Mouse (Mus musculus) left cerebral cortex, adult 8-10 months (tissue): ENCODE results near the gene Gm10282. TPM values are rescaled to one million over a fixed set of nuclear protein-coding genes. Genes with fewer than 3 reads are reported as not detected.

Experiments used
- DNase-seq, 2 experiments: peaks; one replicate each; pipeline ENCODE4 v3.0.0; 2022; ENCODE audit warnings: low spot score in 2 of 2
- total RNA-seq, 4 experiments: library from RNA; stranded (reverse); gene quantifications; 2 replicates each; pipeline ENCODE4 v1.2.4; 2022

Gm10282 gene
- total RNA-seq: 1 to 10 TPM; 5.1 to 8.2 (median 6.0) TPM

DNA sequence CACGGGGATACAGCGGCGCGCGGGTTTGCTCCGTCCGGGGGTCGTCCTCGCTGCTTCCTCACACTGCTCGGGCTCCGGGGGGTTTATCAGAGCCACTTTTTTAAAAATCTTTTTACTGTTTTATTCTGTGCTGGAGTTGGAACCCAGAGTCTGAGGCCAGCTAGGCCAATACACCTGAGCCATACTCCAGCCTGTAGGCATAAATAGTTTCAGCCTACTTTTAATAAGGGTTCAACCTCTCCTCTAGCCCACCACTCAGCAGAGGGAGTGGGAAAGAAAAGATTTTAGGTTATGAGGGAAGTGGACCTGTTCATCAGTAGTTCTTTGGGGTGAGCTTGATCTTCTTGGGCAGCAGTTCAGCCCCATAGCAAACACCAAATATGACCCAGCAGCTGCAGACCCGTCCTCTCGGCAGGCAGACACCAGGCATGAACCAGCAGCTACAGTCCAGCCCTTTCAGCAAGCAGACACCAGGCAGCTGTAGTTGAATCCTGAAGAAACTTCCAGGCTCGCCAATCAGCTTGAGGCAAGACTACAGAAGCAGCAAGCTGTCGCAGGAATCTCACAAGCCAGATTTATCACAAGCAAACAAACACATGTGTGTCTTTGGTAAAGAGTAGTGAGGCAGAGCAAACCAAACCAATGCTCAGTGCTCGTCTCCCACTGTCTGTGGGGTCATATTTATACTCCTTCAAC lies at the start of gene Gm10282:
TSS of gene Gm10282 (minus strand) at position 51 of the 696 bp plus-strand sequence.
- DNase-seq: no peak

DNA sequence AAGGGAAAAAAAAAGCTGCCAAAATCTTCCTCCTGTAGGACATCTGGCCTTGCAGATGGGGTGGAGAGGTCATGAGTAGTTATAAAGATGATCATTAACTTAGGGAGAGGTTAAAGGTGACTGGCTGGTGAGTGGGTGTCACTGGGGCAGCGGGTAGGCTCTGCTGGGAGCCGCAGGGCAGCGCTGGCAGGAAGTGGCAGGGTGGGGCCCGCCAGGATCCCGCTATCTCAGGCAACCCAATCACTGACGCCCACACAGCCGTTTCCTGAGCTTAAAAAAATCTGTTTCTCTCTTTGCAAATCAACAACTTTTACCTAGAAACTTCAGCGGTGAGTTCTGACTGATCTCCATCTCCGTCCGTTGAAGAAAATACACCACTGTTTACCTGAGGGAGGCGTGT lies 49.2 kb upstream of the Gm10282 start:
- peak in 1 of 2 experiments; percentile 33 for DNase-seq

DNA sequence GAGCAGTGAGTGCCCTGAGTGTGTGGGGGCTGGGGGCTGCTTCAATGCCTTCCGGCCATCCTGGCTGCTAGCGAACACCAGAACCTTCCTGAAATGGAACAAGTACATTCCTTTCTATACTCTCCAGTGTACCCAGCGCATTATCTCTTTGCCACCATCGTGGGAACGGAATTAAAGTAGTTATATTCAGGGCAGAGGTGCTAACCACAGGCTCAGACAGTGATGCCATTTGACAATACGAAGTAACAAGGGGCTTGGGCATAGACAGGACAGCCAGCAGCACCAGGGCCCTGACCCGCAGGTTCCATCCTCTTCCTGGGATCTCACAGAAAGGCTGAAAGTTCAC lies 48.6 kb upstream of the Gm10282 start:
- no peak for DNase-seq

DNA sequence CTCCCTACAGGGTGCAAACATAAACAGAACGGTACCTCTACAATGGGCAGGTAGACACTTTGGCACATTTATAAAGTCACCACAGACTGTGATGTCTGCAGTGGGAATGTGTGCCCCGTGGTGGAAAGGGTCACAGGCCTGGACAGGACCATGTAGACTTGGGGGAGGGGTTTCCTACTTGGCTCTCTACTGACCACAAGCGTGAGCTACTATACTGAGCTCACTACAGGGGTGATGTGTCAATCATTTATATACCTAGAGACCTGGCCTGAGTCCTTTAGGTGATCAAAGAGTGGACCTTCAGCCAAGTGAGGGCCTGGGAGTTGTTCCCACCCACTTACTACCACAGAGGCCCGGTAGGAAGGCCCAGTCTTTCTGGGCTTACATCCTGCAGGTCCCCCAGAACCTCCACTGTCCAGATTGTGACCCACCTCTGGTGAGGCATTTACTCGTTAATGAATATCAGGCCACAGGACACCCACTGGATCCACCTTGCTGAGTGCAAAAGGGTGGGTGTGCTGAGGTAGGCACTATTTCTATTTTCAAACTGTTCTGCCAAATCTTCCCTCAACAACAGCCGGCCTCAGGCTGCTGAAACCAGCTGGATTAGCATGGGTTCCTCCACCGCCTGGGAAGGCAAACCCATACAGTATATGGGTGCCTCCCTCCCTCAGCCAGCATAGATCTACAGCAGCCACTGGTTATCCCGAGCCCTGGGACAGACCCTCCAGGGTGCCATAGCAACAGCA lies 48.1 kb upstream of the Gm10282 start:
- no peak for DNase-seq

DNA sequence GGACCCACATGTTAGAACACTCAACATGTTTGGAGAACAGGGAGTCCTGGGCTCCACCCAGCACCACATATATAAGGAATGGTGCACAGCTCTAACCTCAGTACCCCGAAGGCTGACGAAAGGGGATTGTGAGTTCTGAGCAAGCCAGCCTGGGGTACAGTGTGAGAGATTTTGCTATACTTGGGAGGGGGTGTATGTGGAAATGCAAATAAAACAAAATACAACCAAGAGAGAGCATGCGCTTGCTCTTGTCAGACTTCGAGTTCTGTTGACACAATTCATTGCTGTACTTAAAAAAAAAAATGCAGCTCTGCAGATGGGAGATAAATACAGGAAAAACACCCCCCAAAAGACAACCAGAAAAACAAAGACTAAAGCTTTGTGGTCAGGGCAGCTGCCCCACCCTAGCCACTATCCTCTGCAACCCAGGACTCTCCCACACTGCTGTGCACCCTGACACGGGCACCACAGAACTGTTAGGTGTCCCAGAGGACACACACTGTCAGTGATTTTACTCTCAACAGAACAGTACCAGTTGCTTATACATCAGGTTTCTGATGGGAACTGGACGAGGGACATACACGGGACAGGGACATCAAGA lies 46.4 kb upstream of the Gm10282 start:
- DNase-seq: no peak

DNA sequence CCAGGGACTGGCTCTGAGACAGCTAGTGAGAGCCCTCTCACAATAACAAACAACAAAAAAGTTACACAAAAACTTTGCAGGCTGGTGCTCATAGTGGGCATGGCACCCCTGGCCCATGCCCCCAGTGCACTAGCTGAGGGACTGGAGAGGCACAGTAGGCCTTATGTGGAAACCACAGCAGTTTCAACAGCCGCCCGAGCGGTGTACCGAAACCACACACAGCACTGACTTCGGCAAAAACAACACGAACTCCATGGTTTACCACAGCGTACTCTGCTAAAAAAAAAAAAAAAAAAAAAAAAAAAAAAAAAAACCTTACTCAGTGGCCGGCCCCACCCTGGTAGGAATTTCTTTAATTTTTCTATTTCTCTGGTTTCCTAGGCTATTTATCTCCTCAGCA lies 45.7 kb upstream of the Gm10282 start:
- no peak for DNase-seq

DNA sequence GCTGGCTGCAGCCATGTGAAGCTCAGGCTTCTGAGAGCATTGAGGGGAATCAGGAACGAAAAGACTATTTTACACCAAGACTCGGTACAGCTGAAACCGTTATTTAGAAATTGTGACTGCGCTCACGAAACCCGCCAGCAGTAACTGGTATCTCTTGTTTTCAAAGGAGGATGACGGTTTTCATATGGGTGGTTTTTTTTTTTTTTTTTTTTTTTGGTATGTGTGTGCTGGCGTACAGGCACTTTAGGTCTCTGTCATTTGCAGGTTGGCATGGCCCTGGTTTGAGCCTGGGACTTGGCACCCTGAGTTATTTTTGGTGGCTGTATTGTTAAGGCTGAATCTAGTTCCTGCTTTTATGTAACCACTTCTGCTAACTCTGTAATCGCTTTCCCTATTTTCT lies 44.8 kb upstream of the Gm10282 start:
- DNase-seq: no peak

DNA sequence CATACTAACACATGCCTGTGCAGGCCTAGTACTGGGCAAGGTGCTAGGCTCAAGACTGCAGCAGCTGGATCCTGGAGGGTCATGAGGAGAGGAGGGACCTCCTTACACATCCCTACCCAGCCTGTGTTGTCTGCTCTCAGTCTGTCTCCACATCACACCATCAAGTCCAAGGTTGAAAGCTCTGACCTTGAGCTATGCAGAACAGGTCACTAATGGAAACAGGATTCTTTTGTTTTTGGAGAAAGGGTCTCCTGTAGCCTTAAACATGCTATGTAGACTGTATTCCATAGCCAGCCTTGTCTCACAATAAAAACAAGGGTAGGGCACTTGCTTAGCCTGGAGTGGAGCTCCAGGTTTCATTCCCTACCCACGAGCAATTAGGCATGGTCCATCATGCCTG lies 43.9 kb upstream of the Gm10282 start:
- DNase-seq: no peak

DNA sequence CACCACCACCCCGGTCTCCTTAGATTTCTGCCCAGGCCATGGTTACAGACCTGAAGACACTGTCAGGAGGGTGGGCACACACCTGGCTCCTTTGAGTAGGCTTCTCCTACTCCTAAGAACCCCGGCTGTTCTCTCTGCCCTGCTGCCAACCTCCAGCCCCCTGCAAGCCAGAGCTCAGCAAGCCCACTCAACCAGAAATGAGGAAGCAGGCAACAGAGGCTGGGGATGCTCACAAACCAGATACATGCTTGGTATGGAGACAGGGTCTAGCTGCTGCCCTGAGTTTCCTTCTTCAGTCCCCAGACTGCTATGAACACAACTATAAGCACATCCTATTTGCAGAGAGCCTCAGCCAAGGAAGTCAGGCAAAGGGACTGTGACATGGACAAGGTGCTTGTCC lies 43.1 kb upstream of the Gm10282 start:
- no peak for DNase-seq

DNA sequence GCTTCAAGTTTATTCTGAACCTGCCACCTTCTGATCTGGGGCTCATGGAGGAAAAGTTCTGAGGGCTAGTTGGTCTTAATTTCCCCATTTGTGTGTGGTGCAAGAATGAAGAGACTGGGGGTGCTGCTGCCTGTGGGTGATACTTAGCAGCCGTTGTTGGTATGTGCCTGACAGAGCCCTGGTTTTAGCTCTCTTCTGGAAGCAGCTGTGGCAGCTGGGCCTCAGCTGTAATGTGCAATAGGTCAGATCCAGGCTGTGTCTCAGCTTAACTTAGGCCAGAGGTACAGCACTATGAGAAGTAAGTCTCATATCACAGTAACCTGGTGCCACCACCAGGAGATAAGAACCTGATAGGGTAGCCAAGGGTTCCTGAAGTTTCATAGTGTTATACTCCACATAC lies 42.5 kb upstream of the Gm10282 start:
- DNase-seq: no peak

DNA sequence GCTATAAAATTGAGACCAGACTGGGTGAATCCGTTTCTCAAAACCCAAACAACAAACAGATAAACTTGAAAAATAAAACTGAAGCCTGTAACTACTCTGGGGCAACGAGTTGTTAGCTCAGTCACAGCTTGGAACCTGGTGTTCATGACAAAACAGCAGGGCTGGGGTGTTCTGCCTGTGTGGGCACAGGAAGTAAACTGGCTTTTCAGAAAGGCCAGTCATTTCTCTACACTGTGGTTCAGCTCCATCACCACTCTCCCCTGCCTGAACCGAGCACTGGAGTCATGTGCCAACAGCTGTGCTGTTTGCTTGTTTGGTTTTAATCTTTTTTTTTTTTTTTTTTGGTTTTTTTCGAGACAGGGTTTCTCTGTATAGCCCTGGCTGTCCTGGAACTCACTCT lies 38.7 kb upstream of the Gm10282 start:
- no peak for DNase-seq

DNA sequence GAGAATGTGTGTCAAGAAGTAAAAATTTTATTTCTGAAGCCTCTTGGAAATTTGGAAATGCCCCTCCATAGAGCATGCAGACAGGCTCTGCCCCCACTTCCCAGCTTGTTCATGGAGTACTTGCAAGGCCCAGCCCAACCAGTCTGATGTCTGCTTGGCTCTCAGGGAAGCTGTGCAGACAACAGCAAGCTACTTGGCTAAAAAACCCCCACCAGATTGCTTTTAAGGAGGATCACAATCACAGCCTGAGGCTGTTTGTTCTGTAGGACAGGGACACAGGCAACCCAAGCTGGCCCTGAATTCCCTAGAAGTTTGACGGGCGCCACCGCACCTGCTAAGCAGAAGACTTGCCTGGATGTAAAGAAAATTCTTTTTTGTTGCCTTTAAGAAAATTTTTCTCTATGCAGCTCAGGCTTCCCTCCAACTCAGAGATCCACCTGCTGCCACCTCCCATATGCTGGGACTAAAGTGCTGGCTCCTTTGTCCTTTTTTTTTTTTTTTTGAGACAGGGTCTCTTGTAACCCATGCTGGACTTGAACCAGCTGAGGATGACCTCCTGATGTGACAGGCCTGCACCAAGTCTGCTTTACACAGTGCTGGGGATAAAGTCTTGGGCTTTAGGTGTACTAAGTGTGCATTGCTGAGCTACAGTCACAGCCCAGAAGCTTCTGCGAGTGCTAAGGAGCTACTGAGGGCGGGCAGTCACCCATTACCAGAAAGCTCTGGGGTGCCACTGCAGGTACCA lies 37.7 kb upstream of the Gm10282 start:
- no peak for DNase-seq

DNA sequence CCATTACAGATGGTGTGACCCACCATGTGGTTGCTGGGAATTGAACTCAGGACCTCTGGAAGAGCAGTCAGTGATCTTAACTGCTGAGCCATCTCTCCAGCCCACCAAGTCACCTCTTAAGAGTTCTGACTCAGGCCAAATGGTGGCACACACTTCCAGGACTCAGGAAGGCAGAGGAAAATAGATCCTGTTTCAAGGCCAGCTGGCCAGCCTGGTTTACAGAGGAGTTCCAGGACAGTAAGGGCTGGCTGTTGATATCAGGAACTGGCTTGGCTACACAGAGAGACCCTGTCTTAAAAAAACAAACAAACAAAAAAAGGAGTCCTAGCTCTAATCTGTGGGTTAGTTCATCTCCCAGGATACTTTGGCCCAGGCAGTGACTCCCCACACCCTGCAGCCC lies 32.0 kb upstream of the Gm10282 start:
- no peak for DNase-seq

DNA sequence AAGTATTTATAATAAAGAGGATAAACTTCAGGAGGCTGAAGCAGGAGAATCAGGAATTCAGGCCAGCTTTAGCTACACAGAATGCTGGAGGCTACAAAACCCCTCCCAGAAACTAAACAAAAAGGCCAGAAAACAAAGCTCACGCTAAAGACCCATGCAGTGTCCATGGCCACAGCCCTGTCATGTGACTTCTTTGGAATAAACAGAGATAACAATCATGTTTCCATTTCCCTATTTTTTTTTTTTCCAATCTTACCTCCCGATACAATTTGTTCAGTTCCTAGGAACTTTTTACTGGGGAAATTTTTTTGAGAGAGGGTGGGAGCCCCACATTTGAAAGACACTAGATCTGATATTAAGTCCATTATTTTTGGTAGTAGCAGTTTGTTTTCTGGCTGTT lies 31.2 kb upstream of the Gm10282 start:
- DNase-seq: no peak

DNA sequence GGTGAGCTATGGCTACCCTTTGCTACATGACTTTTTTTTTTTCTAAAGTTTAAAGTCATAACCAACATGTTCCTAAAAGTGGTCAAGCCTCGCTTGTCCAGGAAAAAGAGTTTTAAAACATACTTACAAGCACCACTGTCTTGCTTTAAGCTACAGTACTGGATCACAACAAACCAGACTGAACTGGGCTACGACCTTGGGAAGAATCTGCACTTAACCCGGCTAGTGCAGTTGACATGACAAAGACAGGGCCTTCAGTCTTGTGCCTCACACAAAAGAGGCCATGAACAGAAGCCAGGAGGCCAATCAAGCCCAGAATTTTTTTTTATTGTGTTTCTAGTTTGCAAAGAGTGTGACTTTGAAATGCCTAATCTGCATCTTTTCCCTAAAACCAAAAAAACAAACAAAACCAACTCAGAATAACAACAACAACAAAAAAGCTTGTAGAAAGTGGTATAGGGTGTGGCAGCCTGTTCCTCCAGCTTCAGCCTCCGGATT lies 29.1 kb upstream of the Gm10282 start:
- DNase-seq: no peak

DNA sequence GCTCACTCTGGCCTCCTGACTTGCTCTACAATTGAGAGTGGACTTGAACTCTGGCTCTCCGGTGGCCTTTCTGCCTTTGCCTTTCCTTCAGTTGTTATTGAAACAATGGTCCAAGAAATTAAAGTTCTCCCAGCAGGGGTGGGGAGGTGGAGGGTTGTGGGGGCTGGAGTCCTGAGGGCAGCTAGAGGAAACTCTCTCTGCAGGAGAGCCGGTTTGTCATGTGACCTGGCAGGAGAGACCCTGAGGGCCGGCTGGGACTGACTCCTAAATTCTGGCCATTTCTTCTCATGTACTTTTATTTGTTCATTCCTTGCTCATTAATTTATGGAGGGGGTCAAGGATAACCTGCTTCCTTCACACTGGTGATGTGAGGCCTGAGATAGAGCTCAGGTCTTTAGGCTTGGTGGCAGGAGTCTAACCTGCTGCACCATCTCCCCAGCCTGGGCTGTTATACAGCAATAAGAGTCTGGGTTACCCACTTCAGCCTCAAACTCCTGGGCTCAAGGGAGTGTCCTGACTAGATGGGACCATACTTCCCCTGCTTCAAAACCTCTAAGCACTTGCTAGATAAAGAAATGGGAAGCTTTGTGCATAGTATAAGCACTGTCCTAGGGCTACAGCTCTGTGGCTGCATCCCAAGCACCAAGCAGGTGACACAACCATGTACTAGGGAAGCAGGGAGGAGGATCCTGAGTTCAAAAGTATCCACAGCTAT lies 28.5 kb upstream of the Gm10282 start:
- DNase-seq: no peak

DNA sequence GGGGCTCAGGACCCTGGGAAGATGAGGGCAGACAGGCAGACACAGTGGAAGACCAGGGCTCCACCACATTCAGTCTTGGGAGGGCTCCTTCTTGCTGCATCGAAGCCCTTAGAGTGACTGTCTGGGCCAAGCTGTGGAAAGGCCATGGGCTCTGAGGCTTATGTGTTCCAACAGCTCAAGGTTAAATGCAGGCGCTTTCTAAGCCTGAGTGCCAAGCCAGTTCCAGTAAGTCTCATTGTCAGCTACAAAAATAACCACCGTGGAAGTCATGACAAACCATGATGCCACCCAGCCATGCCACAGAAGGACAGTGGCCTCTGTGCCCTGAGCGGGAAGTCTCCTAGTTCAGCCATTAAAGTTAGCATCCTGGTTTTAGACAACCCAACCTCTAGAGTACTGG lies 26.6 kb upstream of the Gm10282 start:
- no peak for DNase-seq

DNA sequence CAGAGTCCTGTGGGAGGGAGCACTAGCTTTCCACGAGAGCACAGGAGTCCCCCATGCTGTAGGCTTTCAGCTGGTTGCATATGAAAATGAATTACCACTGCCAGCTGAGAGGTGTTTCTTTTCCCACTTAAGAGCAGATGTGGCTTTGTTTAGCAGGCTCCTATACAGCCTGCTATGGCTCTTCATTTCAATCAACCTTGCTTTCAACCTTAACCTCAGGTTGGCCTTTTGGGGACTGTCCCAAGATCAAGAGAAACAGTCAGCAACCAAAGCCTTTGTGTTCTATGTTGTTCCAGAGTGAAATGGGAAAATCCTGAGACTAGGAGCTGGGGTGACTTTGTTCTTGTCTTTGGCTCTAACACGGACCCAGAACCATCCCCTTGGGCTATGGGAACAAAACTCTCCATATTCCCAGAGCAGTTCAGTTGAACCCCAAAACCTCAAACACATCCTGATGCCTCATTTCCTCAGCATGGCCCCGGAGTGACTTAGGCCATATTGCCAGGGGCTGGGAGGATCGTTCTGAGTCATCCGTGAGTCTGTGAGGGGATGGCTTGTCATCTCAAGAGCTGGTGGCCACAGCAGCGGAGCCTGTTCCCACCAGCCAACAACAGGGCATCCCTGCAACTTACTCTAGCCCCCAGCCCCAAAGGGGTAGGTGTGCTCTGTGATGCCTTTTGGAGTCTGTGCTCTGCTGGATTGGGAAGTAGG lies 25.9 kb upstream of the Gm10282 start:
- DNase-seq: no peak

DNA sequence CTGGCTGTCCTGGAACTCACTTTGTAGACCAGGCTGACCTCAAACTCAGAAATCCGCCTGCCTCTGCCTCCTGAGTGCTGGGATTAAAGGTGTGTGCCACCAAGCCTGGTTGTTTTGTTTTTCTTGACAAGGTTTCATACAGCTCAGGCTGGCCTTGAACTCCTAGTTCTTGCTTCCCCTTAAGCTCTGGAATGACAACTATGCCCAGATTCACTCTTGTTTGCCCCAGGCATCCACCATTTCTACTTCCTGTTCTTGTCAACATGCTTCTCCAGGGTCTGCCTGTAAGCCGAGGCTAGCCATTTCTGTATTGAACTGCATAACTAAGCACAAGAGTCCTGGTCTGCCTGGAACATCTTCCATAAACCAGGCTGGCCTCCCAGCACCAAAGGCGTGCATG lies 24.1 kb upstream of the Gm10282 start:
- DNase-seq: no peak

DNA sequence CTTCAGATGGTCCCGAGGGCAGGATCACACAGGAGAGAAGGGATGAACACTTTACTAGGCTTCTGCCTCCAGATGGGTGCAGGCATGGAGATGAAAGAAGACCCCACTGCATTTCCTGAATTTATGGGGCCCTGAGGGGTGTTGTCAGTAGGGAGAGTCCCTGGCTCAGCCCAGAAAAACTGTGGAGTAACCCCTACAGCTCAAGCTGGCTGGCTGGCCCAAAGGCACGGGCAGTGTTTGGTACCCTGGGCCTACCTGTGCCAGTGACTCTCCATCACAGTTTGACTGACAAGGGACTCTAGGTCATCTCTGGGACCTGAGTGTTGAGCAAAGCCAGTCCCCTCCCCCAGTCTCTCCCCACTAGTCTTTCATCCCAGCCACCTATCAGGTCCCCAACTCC lies 19.6 kb upstream of the Gm10282 start:
- DNase-seq: no peak
